Mouse (Mus musculus): ENCODE results near the gene Mastl.

Mastl gene

GRCm38 (mm10) chr2:23155777-23156607, at the start of gene Mastl, which contains the start of gene Yme1l1:
Gene Mastl, minus strand, starts transcription at chr2:23156024.
Gene Yme1l1, plus strand, starts transcription at chr2:23156369.
- DNase-seq (ENCODE audit: low spot score in 2 of 2): peak; percentile 96 to 99

GRCm38 (mm10) chr2:23202900-23203670, 47.3 kb upstream of the Mastl start:
- DNase-seq (ENCODE audit: low spot score in 2 of 2): no peak

GRCm38 (mm10) chr2:23201034-23201433, 45.2 kb upstream of the Mastl start:
- no peak for DNase-seq (ENCODE audit: low spot score in 2 of 2)

DNA sequence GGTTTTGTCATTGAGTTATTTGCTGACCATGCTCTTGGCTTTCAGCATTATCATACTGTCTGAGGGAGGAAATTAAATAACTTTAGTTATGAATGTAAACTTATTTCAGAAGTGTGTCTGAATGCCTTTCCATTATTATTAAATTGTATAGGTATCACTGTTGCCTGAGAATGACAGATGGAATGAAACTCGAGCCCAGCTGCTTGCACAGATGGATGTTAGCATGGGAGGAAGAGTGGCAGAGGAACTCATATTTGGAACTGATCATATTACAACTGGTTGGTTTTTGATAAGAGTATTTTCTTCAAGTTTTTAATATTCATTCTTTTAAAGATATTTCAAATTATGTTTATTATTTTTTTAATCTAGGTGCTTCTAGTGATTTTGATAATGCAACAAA, 38.5 kb upstream of the Mastl start:
- no peak for DNase-seq (ENCODE audit: low spot score in 2 of 2)

DNA sequence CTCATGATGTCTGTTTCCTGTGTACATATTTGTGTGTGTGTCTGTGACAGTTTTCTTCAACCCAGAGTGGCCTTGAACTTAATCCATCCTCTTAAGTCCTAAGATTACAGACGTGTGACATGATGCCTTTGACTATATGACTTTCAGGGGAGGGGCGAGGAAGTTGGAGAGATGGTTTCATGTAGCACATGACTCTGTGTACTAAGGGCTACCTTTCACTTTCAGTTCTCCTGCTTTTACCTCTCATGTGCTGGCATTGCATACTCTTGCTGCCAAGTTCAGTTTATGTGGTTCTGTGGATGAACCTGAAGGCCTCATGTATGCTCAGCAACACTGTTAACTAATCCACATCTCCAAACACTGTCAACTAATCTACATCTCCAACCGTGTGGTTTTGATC, 16.5 kb upstream of the Mastl start:
- no peak for DNase-seq (ENCODE audit: low spot score in 2 of 2)

DNA sequence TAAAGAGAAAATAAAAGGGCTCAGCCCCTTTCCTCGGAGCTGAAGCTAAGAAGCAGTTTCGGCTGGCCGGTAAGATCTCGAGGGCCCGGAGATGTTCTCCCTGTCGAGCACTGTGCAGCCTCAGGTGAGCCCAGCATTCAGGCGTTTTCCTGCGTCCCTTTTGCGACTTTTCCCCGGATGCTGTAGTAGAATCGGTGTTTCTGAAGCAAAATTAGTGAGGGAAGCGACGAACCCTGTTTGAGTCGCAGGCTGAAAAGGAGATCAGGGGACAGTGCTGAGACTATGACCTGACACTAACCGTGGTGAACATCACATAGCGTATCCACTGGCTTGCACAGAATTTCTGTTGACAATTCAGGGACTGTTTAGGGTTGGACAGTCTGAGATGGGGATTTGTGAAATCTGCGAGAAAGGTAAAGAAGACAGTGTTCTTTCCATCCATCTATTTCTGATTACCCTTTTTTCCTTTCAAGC, 821 bp upstream of the Mastl start:
- DNase-seq (ENCODE audit: low spot score in 2 of 2): no peak

GRCm38 (mm10) chr2:23155199-23155621, 614 bp downstream of the Mastl start:
- no peak for DNase-seq (ENCODE audit: low spot score in 2 of 2)

GRCm38 (mm10) chr2:23119573-23119972, 36.3 kb downstream of the Mastl start:
- no peak for DNase-seq (ENCODE audit: low spot score in 2 of 2)

GRCm38 (mm10) chr2:23102266-23102665, 53.6 kb downstream of the Mastl start:
- no peak for DNase-seq (ENCODE audit: low spot score in 2 of 2)

DNA sequence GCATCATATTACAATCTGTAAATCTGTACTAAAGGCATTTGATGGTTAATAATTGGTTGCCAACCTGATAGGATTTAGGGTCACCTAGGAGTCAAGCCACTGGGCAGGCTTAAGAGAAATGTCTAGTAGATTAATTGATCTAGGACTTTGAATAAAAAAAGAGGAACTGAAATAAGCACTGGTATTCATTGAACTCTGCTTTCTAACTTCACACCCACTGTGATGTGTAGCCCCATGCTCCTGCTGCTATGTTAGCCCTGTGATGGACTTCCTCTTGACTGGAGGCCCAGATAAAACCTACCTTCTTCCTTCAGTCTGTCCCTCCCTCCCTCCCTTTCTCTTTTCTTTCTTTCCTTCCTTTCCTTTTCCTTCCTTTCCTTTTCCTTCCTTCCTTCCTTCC, 58.8 kb downstream of the Mastl start:
- no peak for DNase-seq (ENCODE audit: low spot score in 2 of 2)

DNA sequence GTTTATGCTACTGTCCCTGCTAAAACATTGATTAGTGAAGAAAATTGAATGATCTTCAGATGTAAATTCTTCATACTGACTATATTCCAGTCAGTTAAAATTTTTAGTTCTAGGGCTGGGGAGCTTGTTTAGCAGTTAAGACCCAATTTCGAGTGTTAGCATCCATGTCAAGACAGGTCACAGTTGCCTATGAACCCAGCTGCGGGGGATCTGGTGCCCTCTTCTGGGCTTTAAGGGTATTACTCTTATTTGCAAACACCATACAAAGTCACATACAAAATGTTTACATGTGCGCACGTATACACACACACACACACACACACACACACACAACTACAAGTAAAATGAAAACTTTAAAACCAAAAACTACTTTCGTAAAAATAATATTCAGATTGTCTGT, 63.6 kb downstream of the Mastl start:
- peak; percentile 26 to 55 for DNase-seq (ENCODE audit: low spot score in 2 of 2)

DNA sequence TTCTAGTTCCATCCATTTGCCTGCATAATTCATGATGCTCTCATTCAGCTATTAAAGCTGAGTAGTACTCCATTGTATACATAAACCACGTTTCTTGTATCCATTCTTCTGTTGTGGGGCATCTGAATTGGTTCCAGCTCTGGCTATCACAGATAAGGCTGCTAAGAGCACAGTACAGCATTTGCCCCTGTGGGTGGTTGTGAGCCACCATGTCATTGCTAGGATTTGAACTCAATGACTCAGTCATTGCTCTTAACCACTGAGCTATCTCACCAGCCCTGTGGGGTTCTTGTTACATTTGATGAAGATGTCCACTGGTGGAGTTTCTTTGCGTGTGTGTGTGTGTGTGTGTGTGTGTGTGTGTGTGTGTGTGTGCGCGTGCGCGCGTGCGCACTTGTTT, 71.3 kb downstream of the Mastl start:
- DNase-seq (ENCODE audit: low spot score in 2 of 2): no peak

DNA sequence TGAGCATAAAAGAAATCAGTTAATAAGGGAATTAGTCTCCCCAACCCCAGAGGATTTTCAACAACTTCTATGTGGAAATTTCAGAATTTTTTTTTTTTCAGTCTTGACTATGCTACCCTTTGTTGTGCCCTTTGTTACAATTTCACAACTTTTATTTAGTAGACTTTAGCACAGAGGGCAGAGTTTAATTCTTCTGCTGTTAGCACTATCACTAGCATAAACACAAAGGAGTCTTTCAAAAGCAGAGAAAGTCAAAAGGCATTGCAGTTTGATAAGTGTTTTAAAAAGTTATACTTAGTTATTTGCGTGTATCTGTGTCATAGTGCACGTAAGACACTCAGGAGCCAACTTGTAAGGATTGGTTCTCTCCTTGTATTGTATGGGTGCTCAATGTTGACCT, 77.2 kb downstream of the Mastl start:
- no peak for DNase-seq (ENCODE audit: low spot score in 2 of 2)

DNA sequence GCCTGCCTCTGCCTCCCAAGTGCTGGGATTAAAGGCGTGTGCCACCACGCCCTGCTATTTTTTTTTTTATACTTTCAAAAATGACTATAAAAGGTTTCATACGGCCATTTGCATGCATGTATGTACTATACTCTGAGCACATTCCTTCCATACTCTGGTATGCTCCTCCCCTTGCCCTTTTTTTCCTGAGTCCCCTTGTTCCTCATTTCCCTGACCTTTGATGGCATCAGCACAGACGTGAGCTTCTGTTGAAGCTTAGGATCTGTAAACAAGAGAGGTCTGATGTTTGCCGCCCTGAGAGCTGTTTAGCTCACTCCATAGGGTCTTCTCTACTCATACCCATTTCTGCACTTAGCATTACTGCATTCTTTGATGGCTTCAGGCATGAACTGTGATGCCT, 78.1 kb downstream of the Mastl start:
- no peak for DNase-seq (ENCODE audit: low spot score in 2 of 2)

DNA sequence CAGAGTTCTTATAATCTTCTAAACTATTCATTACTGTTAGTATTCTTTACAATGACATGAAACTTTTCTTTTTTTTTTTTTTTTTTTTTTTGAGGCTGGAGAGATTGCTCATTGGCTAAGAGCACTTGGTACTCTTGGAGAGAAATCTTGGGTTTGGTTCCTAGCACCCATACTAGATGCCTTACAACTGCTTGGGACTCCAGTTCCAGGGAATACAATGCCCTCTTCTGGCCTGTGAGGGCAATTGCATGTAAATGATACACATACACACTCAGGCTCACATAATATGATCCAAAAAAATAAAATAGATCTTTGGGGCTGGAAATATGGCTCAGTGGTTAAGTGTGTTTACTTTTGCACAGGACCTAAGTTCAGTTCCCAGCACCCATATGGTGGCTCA, 79.0 kb downstream of the Mastl start:
- no peak for DNase-seq (ENCODE audit: low spot score in 2 of 2)

- DNase-seq (ENCODE audit: low spot score in 2 of 2): no peak
Observed at GRCm38 (mm10) chr2:23075846-23076245, 80.0 kb downstream of the Mastl start.

GRCm38 (mm10) chr2:23071406-23071805, 84.4 kb downstream of the Mastl start:
- DNase-seq (ENCODE audit: low spot score in 2 of 2): no peak

DNA sequence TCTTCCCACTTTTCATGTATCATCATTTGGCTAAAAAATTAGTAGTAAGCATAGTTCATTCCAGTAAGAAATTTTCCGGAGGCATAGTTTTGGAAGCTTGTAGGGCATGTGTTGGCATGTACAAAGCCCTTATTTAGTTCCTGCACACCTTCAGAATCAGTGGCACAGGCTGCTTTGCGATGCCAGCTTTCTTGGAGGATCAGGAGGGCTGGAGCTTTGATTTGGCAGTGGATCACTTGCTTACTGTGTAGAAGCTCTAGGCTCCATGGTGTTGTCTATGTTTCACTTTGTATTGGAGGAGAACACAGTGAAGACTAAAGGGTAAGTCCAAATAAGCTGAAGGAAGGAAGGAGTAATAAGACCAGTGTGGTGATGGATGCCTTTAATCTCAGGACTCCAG, 85.3 kb downstream of the Mastl start:
- no peak for DNase-seq (ENCODE audit: low spot score in 2 of 2)

- DNase-seq (ENCODE audit: low spot score in 2 of 2): peak; percentile 92 to 94
Observed at GRCm38 (mm10) chr2:23068894-23069744, 86.7 kb downstream of the Mastl start.

DNA sequence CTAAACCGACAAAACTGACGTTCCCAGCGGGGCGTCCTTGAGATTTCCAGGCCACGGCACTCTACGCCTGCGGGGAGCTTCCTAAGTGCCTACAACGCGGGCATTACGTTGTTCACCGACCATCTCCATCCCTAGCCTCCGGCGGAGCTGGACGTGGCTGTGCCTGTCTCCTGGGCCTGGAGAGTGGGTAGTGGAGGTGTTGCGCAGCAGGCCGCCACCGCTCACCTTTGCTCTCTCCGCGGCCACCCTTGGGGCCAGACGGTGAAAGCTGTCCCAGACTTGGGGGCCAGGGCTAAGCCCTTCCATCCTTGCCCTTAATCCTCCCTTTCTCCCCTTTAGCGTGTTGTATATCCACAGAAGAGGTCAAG, 87.5 kb downstream of the Mastl start:
- no peak for DNase-seq (ENCODE audit: low spot score in 2 of 2)

GRCm38 (mm10) chr2:23067552-23068369, 88.1 kb downstream of the Mastl start, which contains the start of gene Acbd5:
Gene Acbd5, plus strand, starts transcription at chr2:23068167.
- peak; percentile 95 to 96 for DNase-seq (ENCODE audit: low spot score in 2 of 2)
